Mouse (Mus musculus) adrenal gland, adult (tissue): Measurements from ENCODE around the gene H2afz.

Source experiments
- DNase-seq, 2 experiments: peaks; one replicate each; pipeline ENCODE4 v3.0.0; 2022 to 2023; ENCODE audit warnings: low spot score in 1 of 2; ENCODE audit not compliant: inconsistent age in 2 of 2

H2afz gene

GRCm38 (mm10) chr3:137862600-137862999 is 1.7 kb upstream of the H2afz start:
- no peak for DNase-seq

- no peak for DNase-seq
Measured at GRCm38 (mm10) chr3:137863330-137864123, 760 bp upstream of the H2afz start.

GRCm38 (mm10) chr3:137864988-137865982 is 998 bp downstream of the H2afz start:
- peak; percentile 87 to 94 for DNase-seq

- no peak for DNase-seq
Measured at GRCm38 (mm10) chr3:137867133-137867436, 2.8 kb downstream of the H2afz start.

GRCm38 (mm10) chr3:137867437-137868093 is 3.3 kb downstream of the H2afz start, which contains the start of gene Dnajb14:
Gene Dnajb14, plus strand, starts transcription at chr3:137867675.
- peak; percentile 82 to 93 for DNase-seq

- DNase-seq: no peak
Measured at GRCm38 (mm10) chr3:137868094-137868913, 4.0 kb downstream of the H2afz start.

GRCm38 (mm10) chr3:137869395-137869794 is 5.1 kb downstream of the H2afz start:
- peak in 1 of 2 experiments; percentile 35 for DNase-seq

GRCm38 (mm10) chr3:137879313-137879712 is 15.0 kb downstream of the H2afz start:
- peak in 1 of 2 experiments; percentile 33 for DNase-seq

GRCm38 (mm10) chr3:137880109-137880748 is 15.9 kb downstream of the H2afz start:
- no peak for DNase-seq

- peak in 1 of 2 experiments; percentile 56 for DNase-seq
Measured at GRCm38 (mm10) chr3:137881093-137881492, 16.8 kb downstream of the H2afz start.

GRCm38 (mm10) chr3:137887961-137888360 is 23.7 kb downstream of the H2afz start:
- DNase-seq: no peak

- no peak for DNase-seq
Measured at GRCm38 (mm10) chr3:137891089-137891488, 26.8 kb downstream of the H2afz start.

GRCm38 (mm10) chr3:137892118-137892517 is 27.8 kb downstream of the H2afz start:
- no peak for DNase-seq

- no peak for DNase-seq
Measured at GRCm38 (mm10) chr3:137893789-137894188, 29.5 kb downstream of the H2afz start.

GRCm38 (mm10) chr3:137895196-137895595 is 30.9 kb downstream of the H2afz start:
- DNase-seq: peak in 1 of 2 experiments; percentile 38

GRCm38 (mm10) chr3:137896386-137896785 is 32.1 kb downstream of the H2afz start:
- DNase-seq: no peak

GRCm38 (mm10) chr3:137896867-137897266 is 32.6 kb downstream of the H2afz start:
- DNase-seq: no peak

- no peak for DNase-seq
Measured at GRCm38 (mm10) chr3:137897685-137898084, 33.4 kb downstream of the H2afz start.

GRCm38 (mm10) chr3:137900149-137900548 is 35.9 kb downstream of the H2afz start:
- DNase-seq: peak; percentile 11 to 72

GRCm38 (mm10) chr3:137913093-137913492 is 48.8 kb downstream of the H2afz start:
- DNase-seq: no peak
